Mouse (Mus musculus): ENCODE measurements around the gene Ap4b1. TPM values are rescaled to one million over a fixed set of nuclear protein-coding genes. Genes with fewer than 3 reads are reported as not detected.
A peak's percentile ranks its signal among the peaks of the same experiment; 100 is the strongest.
"Not testable (repeated sequence)": the region's sequence is repeated elsewhere in the genome, so short reads cannot be mapped to it uniquely, and the experiment has no call there.

Gene Ap4b1
- polyA plus RNA-seq, 1 experiment from 2014 or later = 14.1 TPM

- Histone ChIP-seq H3K4me1 (ENCODE audit: insufficient read depth) (peaks cover 59% of the 10 kb centered on the region), H3K9me3 (ENCODE audit: low read length) (no peaks in the 10 kb centered on the region), H3K27ac (ENCODE audit: low read depth) (peak overlapping the region; percentile 50), H3K4me2 (ENCODE audit: low read depth, low read length) (peak overlapping the region; percentile 71), H3K4me3 (ENCODE audit: low read depth, low read length) (peak overlapping the region; percentile 19; the same call in 1 of the 2 replicates), H3K27me3 (ENCODE audit: insufficient read depth, low read length) (no peaks in the 10 kb centered on the region), H3K36me3 (replicated peaks; ENCODE audit: insufficient read depth, low read length) (peaks cover 3% of the 10 kb centered on the region; the same call in 1 of the 2 replicates), H3K9ac (replicated peaks) (no peak overlapping the region; the same call in 1 of the 2 replicates)
- 35% methylated on average over 7 of the region's 7 CpGs for WGBS (ENCODE audit: insufficient replicate concordance)
- no peak for DNase-seq
- no peak for ATAC-seq
- TF ChIP-seq EP300 (IDR thresholded peaks at IDR 0.05; ENCODE audit: low read depth) (peak; percentile 44; the same call in 1 of the 2 replicates), CTCF (IDR thresholded peaks at IDR 0.05; ENCODE audit: low read depth) (no peak)
Measured at GRCm38 (mm10) chr3:103787225-103787624, 22.1 kb upstream of the Ap4b1 start.

- peaks cover 1% of the 10 kb centered on the region; the same call in 1 of the 2 replicates for H3K36me3 ChIP-seq (replicated peaks; ENCODE audit: insufficient read depth, low read length)
- WGBS (ENCODE audit: insufficient replicate concordance) = 68% methylated on average over 7 of the region's 7 CpGs
- peak overlapping the region; percentile 91 for H3K4me3 ChIP-seq (ENCODE audit: low read depth, low read length)
- TF ChIP-seq CTCF (IDR thresholded peaks at IDR 0.05; ENCODE audit: low read depth) (no peak), EP300 (IDR thresholded peaks at IDR 0.05; ENCODE audit: low read depth) (no peak)
- ATAC-seq (no peak), DNase-seq (no peak)
- no peaks in the 10 kb centered on the region for H3K9me3 ChIP-seq (ENCODE audit: low read length)
- H3K27me3 ChIP-seq (ENCODE audit: insufficient read depth, low read length) = no peaks in the 10 kb centered on the region
- H3K27ac ChIP-seq (ENCODE audit: low read depth) = peak overlapping the region; percentile 97
- peak overlapping the region; percentile 71 for H3K4me2 ChIP-seq (ENCODE audit: low read depth, low read length)
- H3K9ac ChIP-seq (replicated peaks) = peak overlapping the region; percentile 99
- H3K4me1 ChIP-seq (ENCODE audit: insufficient read depth) = peaks cover 55% of the 10 kb centered on the region
Measured at GRCm38 (mm10) chr3:103789096-103789495, 20.2 kb upstream of the Ap4b1 start.

GRCm38 (mm10) chr3:103789891-103790345 lies 19.4 kb upstream of the Ap4b1 start:
- peak overlapping the region; percentile 71 for H3K4me2 ChIP-seq (ENCODE audit: low read depth, low read length)
- peak overlapping the region; percentile 91 for H3K4me3 ChIP-seq (ENCODE audit: low read depth, low read length)
- H3K27ac ChIP-seq (ENCODE audit: low read depth) = peak overlapping the region; percentile 97
- peak overlapping the region; percentile 99 for H3K9ac ChIP-seq (replicated peaks)
- H3K27me3 ChIP-seq (ENCODE audit: insufficient read depth, low read length) = no peaks in the 10 kb centered on the region
- WGBS (ENCODE audit: insufficient replicate concordance) = 1% methylated on average over 14 of the region's 14 CpGs
- TF ChIP-seq CTCF (IDR thresholded peaks at IDR 0.05; ENCODE audit: low read depth) (no peak), EP300 (IDR thresholded peaks at IDR 0.05; ENCODE audit: low read depth) (no peak)
- DNase-seq = peak; percentile 58
- no peaks in the 10 kb centered on the region; the same call in 1 of the 2 replicates for H3K36me3 ChIP-seq (replicated peaks; ENCODE audit: insufficient read depth, low read length)
- H3K9me3 ChIP-seq (ENCODE audit: low read length) = no peaks in the 10 kb centered on the region
- peaks cover 47% of the 10 kb centered on the region for H3K4me1 ChIP-seq (ENCODE audit: insufficient read depth)
- peak; percentile 7; the same call in 1 of the 2 replicates for ATAC-seq

GRCm38 (mm10) chr3:103790346-103791145 lies 18.8 kb upstream of the Ap4b1 start:
- H3K27ac ChIP-seq (ENCODE audit: low read depth) = peak overlapping the region; percentile 97
- peak overlapping the region; percentile 71 for H3K4me2 ChIP-seq (ENCODE audit: low read depth, low read length)
- H3K36me3 ChIP-seq (replicated peaks; ENCODE audit: insufficient read depth, low read length) = no peaks in the 10 kb centered on the region; the same call in 1 of the 2 replicates
- 3% methylated on average over 48 of the region's 61 CpGs for WGBS (ENCODE audit: insufficient replicate concordance)
- H3K9ac ChIP-seq (replicated peaks) = peak overlapping the region; percentile 99
- peak; percentile 57 for DNase-seq
- H3K27me3 ChIP-seq (ENCODE audit: insufficient read depth, low read length) = no peaks in the 10 kb centered on the region
- TF ChIP-seq EP300 (IDR thresholded peaks at IDR 0.05; ENCODE audit: low read depth) (no peak), CTCF (IDR thresholded peaks at IDR 0.05; ENCODE audit: low read depth) (no peak)
- H3K4me3 ChIP-seq (ENCODE audit: low read depth, low read length) = peak overlapping the region; percentile 91
- peaks cover 43% of the 10 kb centered on the region for H3K4me1 ChIP-seq (ENCODE audit: insufficient read depth)
- H3K9me3 ChIP-seq (ENCODE audit: low read length) = no peaks in the 10 kb centered on the region
- ATAC-seq = peak; percentile 59

GRCm38 (mm10) chr3:103791230-103792110 lies 17.9 kb upstream of the Ap4b1 start, which contains the start of gene Hipk1:
Hipk1 (minus strand) TSS chr3:103791563.
- ATAC-seq (peak; percentile 95), DNase-seq (peak; percentile 95)
- Histone ChIP-seq H3K4me3 (ENCODE audit: low read depth, low read length) (peak within 1 kb of the TSS; percentile 91), H3K27me3 (ENCODE audit: insufficient read depth, low read length) (no peaks in the 10 kb centered on the region), H3K27ac (ENCODE audit: low read depth) (peak within 1 kb of the TSS; percentile 97), H3K4me2 (ENCODE audit: low read depth, low read length) (peak within 1 kb of the TSS; percentile 71), H3K9me3 (ENCODE audit: low read length) (no peaks in the 10 kb centered on the region), H3K9ac (replicated peaks) (peak within 1 kb of the TSS; percentile 99), H3K4me1 (ENCODE audit: insufficient read depth) (peaks cover 38% of the 10 kb centered on the region), H3K36me3 (replicated peaks; ENCODE audit: insufficient read depth, low read length) (no peaks in the 10 kb centered on the region)
- peak; percentile 61; the same call in 1 of the 2 replicates for TF ChIP-seq EP300 (IDR thresholded peaks at IDR 0.05; ENCODE audit: low read depth)
- peak; percentile 25; the same call in 1 of the 2 replicates for TF ChIP-seq CTCF (IDR thresholded peaks at IDR 0.05; ENCODE audit: low read depth)
- WGBS (ENCODE audit: insufficient replicate concordance) = 8% methylated on average over 48 of the region's 49 CpGs

GRCm38 (mm10) chr3:103792111-103792406 lies 17.3 kb upstream of the Ap4b1 start:
- H3K27ac ChIP-seq (ENCODE audit: low read depth) = peak overlapping the region; percentile 97
- DNase-seq; H3K27me3 ChIP-seq (ENCODE audit: insufficient read depth, low read length); H3K9me3 ChIP-seq (ENCODE audit: low read length); H3K36me3 ChIP-seq (replicated peaks; ENCODE audit: insufficient read depth, low read length); ATAC-seq: not testable (repeated sequence)
- 69% methylated on average over 5 of the region's 5 CpGs for whole genome bisulfite sequencing (ENCODE audit: insufficient replicate concordance)
- H3K4me3 ChIP-seq (ENCODE audit: low read depth, low read length) = peak overlapping the region; percentile 91
- H3K9ac ChIP-seq (replicated peaks) = peak overlapping the region; percentile 99
- H3K4me2 ChIP-seq (ENCODE audit: low read depth, low read length) = peak overlapping the region; percentile 71
- peaks cover 36% of the 10 kb centered on the region for H3K4me1 ChIP-seq (ENCODE audit: insufficient read depth)

Measured in liver, postnatal 0 days (tissue).